Mouse (Mus musculus) mouse trophoblast stem cell (cell line): Measurements from ENCODE around the gene Spef1.

Experiments
- in situ Hi-C, 2 experiments: fragments of 300-500 bp; cut with MseI, MboI; formaldehyde crosslinking; loops; 2 replicates in 1 of 2; 3 replicates in 1 of 2; pipeline ENCODE4 v1.15.1; 2025

The Spef1 gene

GRCm38 (mm10) chr2:131142592-131142991 lies 44.5 kb downstream of the Spef1 start:
- in situ Hi-C loops, result loop anchor here in 1 of 2 experiments (10.0 kb wide), 1 partner anchor 48 kb away; no protein-coding TSS in a partner anchor

GRCm38 (mm10) chr2:131141336-131141986 lies 45.6 kb downstream of the Spef1 start:
- in situ Hi-C loops, result loop anchor here in 1 of 2 experiments (10.0 kb wide), 1 partner anchor 47 kb away; no protein-coding TSS in a partner anchor

GRCm38 (mm10) chr2:131140533-131140905 lies 46.6 kb downstream of the Spef1 start:
- in situ Hi-C loops, result loop anchor here in 1 of 2 experiments (10.0 kb wide), 1 partner anchor 46 kb away; no protein-coding TSS in a partner anchor

GRCm38 (mm10) chr2:131139886-131140532 lies 47.1 kb downstream of the Spef1 start:
- in situ Hi-C loops, result loop anchor here in 1 of 2 experiments (10.0 kb wide), 1 partner anchor 45 kb away; no protein-coding TSS in a partner anchor

GRCm38 (mm10) chr2:131139287-131139686 lies 47.8 kb downstream of the Spef1 start:
- in situ Hi-C loops, result no loop called here

GRCm38 (mm10) chr2:131138760-131139159 lies 48.3 kb downstream of the Spef1 start:
- in situ Hi-C loops, result no loop called here

- in situ Hi-C loops, result no loop called here
These were observed 48.8 kb downstream of the Spef1 start for GRCm38 (mm10) chr2:131138296-131138695.

GRCm38 (mm10) chr2:131135521-131136139 lies 51.5 kb downstream of the Spef1 start:
- in situ Hi-C loops, result no loop called here

- in situ Hi-C loops, result no loop called here
These were observed 52.2 kb downstream of the Spef1 start for GRCm38 (mm10) chr2:131134826-131135400.

GRCm38 (mm10) chr2:131134381-131134780 lies 52.7 kb downstream of the Spef1 start:
- in situ Hi-C loops, result no loop called here

GRCm38 (mm10) chr2:131132930-131133547 lies 54.0 kb downstream of the Spef1 start, which contains the start of gene Gm11037:
Gene Gm11037, plus strand, starts transcription at chr2:131133497.
- in situ Hi-C loops, result no loop called here

GRCm38 (mm10) chr2:131132111-131132888 lies 54.8 kb downstream of the Spef1 start:
- in situ Hi-C loops, result no loop called here

- in situ Hi-C loops, result no loop called here
These were observed 56.2 kb downstream of the Spef1 start for GRCm38 (mm10) chr2:131130849-131131248.

GRCm38 (mm10) chr2:131129836-131130235 lies 57.2 kb downstream of the Spef1 start:
- in situ Hi-C loops, result no loop called here

GRCm38 (mm10) chr2:131128636-131129157 lies 58.4 kb downstream of the Spef1 start:
- in situ Hi-C loops, result no loop called here

- in situ Hi-C loops, result no loop called here
These were observed 58.9 kb downstream of the Spef1 start for GRCm38 (mm10) chr2:131128211-131128610.

- in situ Hi-C loops, result no loop called here
These were observed 59.8 kb downstream of the Spef1 start, which contains the start of gene Hspa12b for GRCm38 (mm10) chr2:131127161-131127730. Gene Hspa12b, plus strand, starts transcription at chr2:131127280.

GRCm38 (mm10) chr2:131125964-131126815 lies 60.9 kb downstream of the Spef1 start:
- in situ Hi-C loops, result no loop called here
